Mouse (Mus musculus): Measurements from ENCODE around the gene Gm3776. TPM values are rescaled to one million over a fixed set of nuclear protein-coding genes. Genes with fewer than 3 reads are reported as not detected.
"Not testable (repeated sequence)": the region's sequence is repeated elsewhere in the genome, so short reads cannot be mapped to it uniquely, and the experiment has no call there.

The Gm3776 gene
- polyA plus RNA-seq, 1 experiment from 2014 or later, result not detected

DNA sequence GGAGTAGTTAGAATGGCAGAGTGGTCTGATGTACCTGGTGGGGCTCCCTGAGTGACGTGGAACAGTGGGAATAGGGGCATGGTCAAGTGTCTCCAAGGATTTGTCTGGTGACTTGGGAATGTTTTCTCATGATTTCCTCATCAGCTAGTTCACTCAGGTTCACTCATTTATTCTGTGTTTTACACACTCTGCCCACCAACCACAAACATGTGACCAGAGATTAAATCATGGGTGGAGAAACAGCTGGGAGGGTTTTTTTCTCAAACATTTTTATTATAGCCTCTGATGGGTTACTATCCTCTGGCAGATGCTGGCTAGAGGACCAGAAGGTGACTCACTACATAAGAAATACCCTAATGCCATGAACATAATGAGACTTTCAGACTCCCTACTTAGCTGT is 41.3 kb downstream of the Gm3776 start:
- H3K4me1 ChIP-seq, result no peaks in the 10 kb centered on the region
- ATAC-seq (ENCODE audit: low FRiP score), result no peak
- H3K27ac ChIP-seq, result no peak overlapping the region
- no peak overlapping the region for H3K4me3 ChIP-seq (replicated peaks)
- 94% methylated on average over 1 of the region's 1 CpGs for WGBS
- no peak overlapping the region for H3K9ac ChIP-seq
- H3K9me3 ChIP-seq, result no peaks in the 10 kb centered on the region
- no peaks in the 10 kb centered on the region for H3K27me3 ChIP-seq
- no peak overlapping the region for H3K4me2 ChIP-seq
- H3K36me3 ChIP-seq (replicated peaks), result no peaks in the 10 kb centered on the region

- H3K9ac ChIP-seq; H3K4me1 ChIP-seq; H3K4me3 ChIP-seq (replicated peaks); H3K4me2 ChIP-seq; H3K9me3 ChIP-seq; ATAC-seq (ENCODE audit: low FRiP score); H3K27me3 ChIP-seq; H3K36me3 ChIP-seq (replicated peaks); H3K27ac ChIP-seq: not testable (repeated sequence)
- 72% methylated on average over 1 of the region's 1 CpGs for WGBS
Observed at GRCm38 (mm10) chr9:78299143-78299542, 42.2 kb downstream of the Gm3776 start.

GRCm38 (mm10) chr9:78308122-78308521 is 51.2 kb downstream of the Gm3776 start:
- not testable (repeated sequence) for H3K4me2 ChIP-seq; H3K9ac ChIP-seq; H3K27ac ChIP-seq; H3K27me3 ChIP-seq; ATAC-seq (ENCODE audit: low FRiP score); H3K36me3 ChIP-seq (replicated peaks); H3K4me3 ChIP-seq (replicated peaks); H3K4me1 ChIP-seq; H3K9me3 ChIP-seq
- 80% methylated on average over 3 of the region's 3 CpGs for WGBS

DNA sequence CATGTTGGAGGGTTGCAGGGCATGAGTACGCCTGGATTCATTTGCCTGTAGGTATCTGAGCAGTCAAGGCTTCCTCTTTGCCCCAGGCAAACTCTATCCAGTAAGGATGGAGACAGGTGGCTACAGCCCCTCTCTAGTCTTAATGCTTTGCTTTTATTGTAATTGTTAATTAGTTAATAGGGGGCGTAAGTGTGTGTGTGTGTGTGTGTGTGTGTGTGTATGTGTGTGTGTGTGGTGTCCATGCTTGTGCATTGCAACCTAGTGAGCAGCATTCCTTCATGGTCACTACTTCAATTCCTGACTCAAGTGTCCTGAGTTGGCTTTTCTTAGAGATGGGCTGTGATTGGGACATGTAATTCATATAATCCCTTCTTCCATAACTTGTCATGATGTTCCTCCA is 57.8 kb downstream of the Gm3776 start, which contains the start of gene Omt2a:
Gene Omt2a, minus strand, starts transcription at position 101 of the 400 bp plus-strand sequence.
- no peaks in the 10 kb centered on the region for H3K36me3 ChIP-seq (replicated peaks)
- no peaks in the 10 kb centered on the region for H3K27me3 ChIP-seq
- no peak within 1 kb of the TSS for H3K4me2 ChIP-seq
- 94% methylated on average over 2 of the region's 2 CpGs for WGBS
- ATAC-seq (ENCODE audit: low FRiP score), result no peak
- no peaks in the 10 kb centered on the region for H3K4me1 ChIP-seq
- no peak within 1 kb of the TSS for H3K27ac ChIP-seq
- no peak within 1 kb of the TSS for H3K4me3 ChIP-seq (replicated peaks)
- no peaks in the 10 kb centered on the region for H3K9me3 ChIP-seq
- H3K9ac ChIP-seq, result no peak within 1 kb of the TSS

Other genes with a start within 250 kb of the Gm3776 start
- gene Gcm1, start 205.2 kb upstream of the Gm3776 start, polyA plus RNA-seq (2016; fragmentation: Nextera tagmentation; extraction: Ambion mirVana), result not detected in 2 replicates
- gene Fbxo9, start 148.1 kb upstream of the Gm3776 start, polyA plus RNA-seq (2016; fragmentation: Nextera tagmentation; extraction: Ambion mirVana), result 32.7 and 35.9 TPM in 2 replicates
- gene Ick, start 147.9 kb upstream of the Gm3776 start, polyA plus RNA-seq (2016; fragmentation: Nextera tagmentation; extraction: Ambion mirVana), result 35.5 and 38.4 TPM in 2 replicates
- gene Gsta4, start 74.4 kb upstream of the Gm3776 start, polyA plus RNA-seq (2016; fragmentation: Nextera tagmentation; extraction: Ambion mirVana), result 36.7 and 43.0 TPM in 2 replicates
- gene Gsta1, start 26.5 kb upstream of the Gm3776 start, polyA plus RNA-seq (2016; fragmentation: Nextera tagmentation; extraction: Ambion mirVana), result not detected in 2 replicates
- not detected in 2 replicates for gene Gm10639, start 32.8 kb downstream of the Gm3776 start, polyA plus RNA-seq (2016; fragmentation: Nextera tagmentation; extraction: Ambion mirVana)
- gene Omt2a, start 57.7 kb downstream of the Gm3776 start, polyA plus RNA-seq (2016; fragmentation: Nextera tagmentation; extraction: Ambion mirVana), result not detected in 2 replicates
- gene Omt2b, start 70.5 kb downstream of the Gm3776 start, polyA plus RNA-seq (2016; fragmentation: Nextera tagmentation; extraction: Ambion mirVana), result not detected in 2 replicates
- not detected in 2 replicates for gene Gsta2, start 98.7 kb downstream of the Gm3776 start, polyA plus RNA-seq (2016; fragmentation: Nextera tagmentation; extraction: Ambion mirVana)
- gene Dppa5a, start 111.0 kb downstream of the Gm3776 start, polyA plus RNA-seq (2016; fragmentation: Nextera tagmentation; extraction: Ambion mirVana), result 0.81 and 1.8 TPM in 2 replicates
- gene Ooep, start 121.6 kb downstream of the Gm3776 start, polyA plus RNA-seq (2016; fragmentation: Nextera tagmentation; extraction: Ambion mirVana), result 5.6 and 6.3 TPM in 2 replicates
- 0.17 and 0.27 TPM in 2 replicates for gene Ddx43, start 138.6 kb downstream of the Gm3776 start, polyA plus RNA-seq (2016; fragmentation: Nextera tagmentation; extraction: Ambion mirVana)
- gene Cgas, start 186.1 kb downstream of the Gm3776 start, polyA plus RNA-seq (2016; fragmentation: Nextera tagmentation; extraction: Ambion mirVana), result 0.46 and 0.69 TPM in 2 replicates
- 24.4 and 26.1 TPM in 2 replicates for gene Mto1, start 191.1 kb downstream of the Gm3776 start, polyA plus RNA-seq (2016; fragmentation: Nextera tagmentation; extraction: Ambion mirVana)
- gene Gm17324, start 191.7 kb downstream of the Gm3776 start, polyA plus RNA-seq (2016; fragmentation: Nextera tagmentation; extraction: Ambion mirVana), result 0.68 and 0.75 TPM in 2 replicates
- gene Eef1a1, start 232.0 kb downstream of the Gm3776 start, polyA plus RNA-seq (2016; fragmentation: Nextera tagmentation; extraction: Ambion mirVana), result 3,508 and 3,592 TPM in 2 replicates